Mouse (Mus musculus) myocyte (in vitro differentiated cells): Measurements from ENCODE around the gene Cacna1a. TPM values are rescaled to one million over a fixed set of nuclear protein-coding genes. Genes with fewer than 3 reads are reported as not detected.

Source experiments
- H3K27me3 ChIP-seq: one replicate; pipeline ENCODE4 v1.6.1; 2011; ENCODE audit not compliant: control insufficient read depth, insufficient read depth, insufficient read length
- H3K36me3 ChIP-seq: one replicate; pipeline ENCODE4 v1.6.1; 2011; ENCODE audit not compliant: control insufficient read depth, insufficient read depth
- H3K4me2 ChIP-seq: one replicate; pipeline ENCODE4 v1.6.1; 2011; ENCODE audit warnings: low read depth, control low read depth
- H3K4me3 ChIP-seq: one replicate; pipeline ENCODE4 v1.5.1; 2011; ENCODE audit warnings: mild to moderate bottlenecking, control low read depth, moderate library complexity
- H3K79me2 ChIP-seq: one replicate; pipeline ENCODE4 v1.6.1; 2011; ENCODE audit not compliant: control insufficient read depth, insufficient read depth
- H3ac ChIP-seq: one replicate; pipeline ENCODE4 v1.6.1; 2011; ENCODE audit not compliant: control insufficient read depth, insufficient read length
- CEBPB ChIP-seq: IDR thresholded peaks from 2 replicates; pipeline ENCODE4 v1.6.1; 2011; ENCODE audit warnings: mild to moderate bottlenecking, moderate library complexity; ENCODE audit not compliant: poor library complexity, insufficient read depth, severe bottlenecking
- E2F4 ChIP-seq: IDR thresholded peaks from one replicate; pipeline ENCODE4 v1.6.1; 2011; ENCODE audit warnings: mild to moderate bottlenecking, control low read depth, moderate library complexity; ENCODE audit not compliant: insufficient read depth
- MAX ChIP-seq: IDR thresholded peaks from one replicate; pipeline ENCODE4 v1.6.1; 2011; ENCODE audit warnings: low read depth, mild to moderate bottlenecking, control low read depth
- MYOD1 ChIP-seq, 3 experiments: IDR thresholded peaks; one replicate each; pipeline ENCODE4 v1.6.1; 2011; ENCODE audit warnings: control low read depth in 2 of 3, low read depth in 2 of 3, mild to moderate bottlenecking in 2 of 3, moderate library complexity in 1 of 3; ENCODE audit not compliant: insufficient read length in 2 of 3, control insufficient read depth in 1 of 3
- MYOG ChIP-seq, 3 experiments: IDR thresholded peaks; one replicate each; pipeline ENCODE4 v1.6.1; 2011; ENCODE audit warnings: control low read depth in 2 of 3, low read depth in 2 of 3, mild to moderate bottlenecking in 2 of 3; ENCODE audit not compliant: insufficient read length in 2 of 3, control insufficient read depth in 1 of 3, insufficient read depth in 1 of 3
- POLR2A ChIP-seq: IDR thresholded peaks from one replicate; pipeline ENCODE4 v1.6.1; 2011; ENCODE audit warnings: low read depth, mild to moderate bottlenecking, control low read depth, moderate library complexity; ENCODE audit not compliant: insufficient read length
- POLR2AphosphoS2 ChIP-seq: IDR thresholded peaks from one replicate; pipeline ENCODE4 v1.6.1; 2011; ENCODE audit warnings: low read depth, control low read depth; ENCODE audit not compliant: insufficient read length
- REST ChIP-seq: IDR thresholded peaks from one replicate; pipeline ENCODE4 v1.6.1; 2011; ENCODE audit warnings: mild to moderate bottlenecking, control low read depth, moderate library complexity; ENCODE audit not compliant: insufficient read depth, insufficient read length
- SRF ChIP-seq: IDR thresholded peaks from one replicate; pipeline ENCODE4 v1.6.1; 2011; ENCODE audit warnings: low read depth; ENCODE audit not compliant: control insufficient read depth, insufficient read length
- TCF12 ChIP-seq: IDR thresholded peaks from one replicate; pipeline ENCODE4 v1.6.1; 2011; ENCODE audit warnings: mild to moderate bottlenecking, control low read depth; ENCODE audit not compliant: poor library complexity, insufficient read depth, severe bottlenecking
- TCF3 ChIP-seq: IDR thresholded peaks from one replicate; pipeline ENCODE4 v1.6.1; 2011; ENCODE audit warnings: low read depth, control low read depth; ENCODE audit not compliant: insufficient read length
- USF1 ChIP-seq: IDR thresholded peaks from one replicate; pipeline ENCODE4 v1.6.1; 2011; ENCODE audit warnings: low read depth, mild to moderate bottlenecking, control low read depth, moderate library complexity
- polyA plus RNA-seq: library from polyadenylated mRNA; unstranded; fragments of >200 nt; fragmentation: generic; extraction: Trizol; gene quantifications from one replicate; pipeline ENCODE4 v1.2.1, GENCODE M21; 2012; ENCODE audit warnings: missing spikeins

The Cacna1a gene
- polyA plus RNA-seq, 1 experiment = 1.8 TPM

DNA sequence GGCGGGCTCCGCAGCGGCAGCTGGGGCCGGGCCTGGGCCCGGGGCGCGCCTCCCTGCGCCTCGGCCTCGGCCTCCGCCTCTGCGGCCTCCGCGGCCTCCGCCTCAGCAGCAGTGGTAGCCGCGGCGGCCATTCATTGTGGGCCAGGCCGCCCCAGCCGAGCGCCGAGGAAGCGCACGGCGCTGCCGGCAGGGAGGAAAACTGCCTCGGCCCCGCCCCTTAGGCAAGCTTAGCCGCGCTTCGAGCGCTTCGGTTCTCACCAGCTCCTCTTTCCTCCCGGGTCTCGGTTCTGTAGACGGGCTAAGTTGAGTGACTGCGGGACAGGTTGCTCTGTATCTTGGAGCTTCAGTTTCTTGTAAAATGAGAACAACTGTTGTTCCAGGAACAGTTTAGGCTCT, 299.5 kb downstream of the Cacna1a start, which contains the start of gene Nacc1:
Nacc1 (minus strand) TSS at position 158 of the 396 bp plus-strand sequence.
- peak within 1 kb of the TSS; percentile 29 for H3ac ChIP-seq
- peak within 1 kb of the TSS; percentile 92 for H3K4me2 ChIP-seq
- peaks cover 60% of the 10 kb centered on the region for H3K79me2 ChIP-seq
- peaks cover 8% of the 10 kb centered on the region for H3K36me3 ChIP-seq
- TF ChIP-seq MAX = no peak
- no peak for TF ChIP-seq CEBPB
- TF ChIP-seq TCF3 = no peak
- no peak for TF ChIP-seq REST
- peak; percentile 65 for TF ChIP-seq POLR2A
- TF ChIP-seq MYOD1 (IDR thresholded peaks at IDR 0.05; ENCODE audit: control insufficient read depth in 1 of 3, insufficient read length in 2 of 3, low read depth in 2 of 3) = no peak
- no peak for TF ChIP-seq USF1
- peak in 1 of 3 experiments; percentile 15 for TF ChIP-seq MYOG (IDR thresholded peaks at IDR 0.05; ENCODE audit: control insufficient read depth in 1 of 3, insufficient read depth in 1 of 3, insufficient read length in 2 of 3, low read depth in 2 of 3)
- TF ChIP-seq POLR2AphosphoS2 = peak; percentile 29
- no peak for TF ChIP-seq E2F4
- TF ChIP-seq SRF = peak; percentile 48
- TF ChIP-seq TCF12 = no peak
- no peaks in the 10 kb centered on the region for H3K27me3 ChIP-seq
- peak within 1 kb of the TSS; percentile 55 for H3K4me3 ChIP-seq

DNA sequence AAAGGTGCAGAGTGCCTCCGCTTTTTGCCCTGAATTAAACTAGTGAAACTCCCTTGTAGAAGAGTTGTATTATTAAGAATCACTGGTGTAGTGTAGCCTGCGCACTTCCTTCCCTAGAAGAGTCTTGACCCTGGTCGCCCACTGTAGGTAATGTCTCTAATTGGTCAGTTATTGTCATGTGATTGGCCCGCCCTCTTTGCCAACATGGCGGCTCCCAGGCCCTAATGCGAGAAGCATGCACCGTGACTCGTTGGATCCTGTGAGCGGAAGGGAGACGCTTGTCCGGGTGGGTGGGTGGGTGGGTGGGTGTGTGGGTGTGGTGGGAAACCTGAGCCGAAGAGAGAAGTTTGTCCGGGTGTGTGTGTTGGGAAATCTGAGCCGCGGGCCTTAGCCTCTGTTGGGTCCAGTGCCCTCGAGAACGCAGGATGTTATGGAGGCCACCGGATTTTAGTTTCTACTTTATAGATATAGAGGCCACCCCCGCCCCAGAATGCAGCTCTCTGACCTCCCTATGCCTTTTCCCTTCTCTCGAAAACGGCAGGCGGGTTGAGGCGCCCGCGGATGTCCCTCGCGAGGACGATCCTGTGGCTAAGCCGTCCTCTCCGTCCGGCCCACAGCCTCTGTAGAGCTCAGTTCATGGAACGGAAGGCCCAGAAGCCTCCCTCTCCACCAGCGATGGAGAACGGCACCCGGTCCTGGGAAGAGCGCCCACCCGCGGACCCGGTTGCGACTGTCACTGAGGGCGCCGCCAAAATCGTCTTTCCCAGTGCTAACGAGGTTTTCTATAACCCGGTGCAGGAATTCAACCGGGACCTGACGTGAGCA, 301.1 kb downstream of the Cacna1a start:
- Histone ChIP-seq H3K27me3 (no peaks in the 10 kb centered on the region), H3K4me3 (peak overlapping the region; percentile 55), H3ac (peak overlapping the region; percentile 12), H3K4me2 (peak overlapping the region; percentile 82), H3K36me3 (peaks cover 12% of the 10 kb centered on the region), H3K79me2 (peaks cover 44% of the 10 kb centered on the region)
- no peak for TF ChIP-seq MYOG (IDR thresholded peaks at IDR 0.05; ENCODE audit: control insufficient read depth in 1 of 3, insufficient read depth in 1 of 3, insufficient read length in 2 of 3, low read depth in 2 of 3)
- no peak for TF ChIP-seq REST
- no peak for TF ChIP-seq E2F4
- peak; percentile 73 for TF ChIP-seq MAX
- no peak for TF ChIP-seq TCF12
- peak; percentile 44 for TF ChIP-seq POLR2A
- no peak for TF ChIP-seq SRF
- peak; percentile 98 for TF ChIP-seq USF1
- peak; percentile 23 for TF ChIP-seq POLR2AphosphoS2
- TF ChIP-seq TCF3 = no peak
- TF ChIP-seq CEBPB = no peak
- TF ChIP-seq MYOD1 (IDR thresholded peaks at IDR 0.05; ENCODE audit: control insufficient read depth in 1 of 3, insufficient read length in 2 of 3, low read depth in 2 of 3) = no peak

Other genes with a start within 250 kb of the Cacna1a start
- gene Cc2d1a, start 240.5 kb upstream of the Cacna1a start, polyA plus RNA-seq = 25.3 TPM
- 0.24 TPM for gene 4930432K21Rik, start 240.4 kb upstream of the Cacna1a start, polyA plus RNA-seq
- gene Nanos3, start 203.2 kb upstream of the Cacna1a start, polyA plus RNA-seq = 1.2 TPM
- 12.7 TPM for gene Zswim4, start 151.4 kb upstream of the Cacna1a start, polyA plus RNA-seq
- 232 TPM for gene D8Ertd738e, start 138.7 kb upstream of the Cacna1a start, polyA plus RNA-seq
- 22.8 TPM for gene Mri1, start 131.1 kb upstream of the Cacna1a start, polyA plus RNA-seq
- 28.9 TPM for gene Ccdc130, start 118.1 kb upstream of the Cacna1a start, polyA plus RNA-seq